Mouse (Mus musculus) macrophage (primary cell): ENCODE results near the gene Olfr1289. TPM values are rescaled to one million over a fixed set of nuclear protein-coding genes. Genes with fewer than 3 reads are reported as not detected.

Experiments used
- H3K27ac ChIP-seq: fragments of 350-480 bp; formaldehyde crosslinking; 2 replicates; pipeline ENCODE4 v1.9.0; 2021
- H3K36me3 ChIP-seq: fragments of 350-480 bp; formaldehyde crosslinking; 2 replicates; pipeline ENCODE4 v1.9.0; 2021; ENCODE audit errors: inconsistent target
- H3K4me3 ChIP-seq: fragments of 350-480 bp; formaldehyde crosslinking; 2 replicates; pipeline ENCODE4 v1.9.0; 2021; ENCODE audit errors: inconsistent target
- H3K79me2 ChIP-seq: fragments of 350-480 bp; formaldehyde crosslinking; 2 replicates; pipeline ENCODE4 v1.9.0; 2021; ENCODE audit errors: inconsistent target
- WGBS: methylation state at CpG from one replicate; pipeline ENCODE4 v1.1.7; 2026; ENCODE audit warnings: inconsistent platforms; ENCODE audit not compliant: missing documents; 5-methylcytosine and 5-hydroxymethylcytosine counted together
- polyA plus RNA-seq: library from polyadenylated mRNA; stranded (reverse); fragments of 250-400 nt; gene quantifications from 3 replicates; pipeline ENCODE4 v1.2.4, GENCODE M21; 2018; ENCODE audit warnings: inconsistent platforms
- total RNA-seq, 78 experiments: library from RNA; depleted of rRNA; stranded (reverse); fragments of 250-400 nt; gene quantifications; 1 replicate in 9 of 78; 2 replicates in 24 of 78; 3 replicates in 43 of 78; 4 replicates in 2 of 78; pipeline ENCODE4 v1.2.4; 2018; ENCODE audit warnings: inconsistent platforms in 56 of 78

Olfr1289 gene
- total RNA-seq (2018; cell fraction: chromatin; rRNA removed), result not detected
- total RNA-seq (2018; cell fraction: cytosol; rRNA removed), result not detected
- not detected for total RNA-seq (2018; cell fraction: nucleus; rRNA removed)
- polyA plus RNA-seq, result not detected in 3 replicates

- WGBS, result 71% methylated on average over 1 of the region's 1 CpGs
- Histone ChIP-seq H3K79me2 (no peaks in the 10 kb centered on the region), H3K4me3 (no peak within 1 kb of the TSS), H3K36me3 (no peaks in the 10 kb centered on the region), H3K27ac (no peak within 1 kb of the TSS)
Measured at GRCm38 (mm10) chr2:111480519-111480918, at the start of gene Olfr1289. Gene Olfr1289 (plus strand): TSS chr2:111480819.

GRCm38 (mm10) chr2:111448842-111449241 lies 31.8 kb upstream of the Olfr1289 start, which contains the start of gene Olfr1287:
Gene Olfr1287 (plus strand): TSS chr2:111449142.
- Histone ChIP-seq H3K4me3 (no peak within 1 kb of the TSS), H3K79me2 (no peaks in the 10 kb centered on the region), H3K36me3 (no peaks in the 10 kb centered on the region), H3K27ac (no peak within 1 kb of the TSS)
- 90% methylated on average over 1 of the region's 1 CpGs for WGBS

- WGBS, result 100% methylated on average over 1 of the region's 1 CpGs
- no peak within 1 kb of the TSS for H3K27ac ChIP-seq
- no peaks in the 10 kb centered on the region for H3K36me3 ChIP-seq
- H3K4me3 ChIP-seq, result no peak within 1 kb of the TSS
- H3K79me2 ChIP-seq, result no peaks in the 10 kb centered on the region
Measured at GRCm38 (mm10) chr2:111473801-111474200, 6.8 kb upstream of the Olfr1289 start, which contains the start of gene Olfr1288. Gene Olfr1288 (plus strand): TSS chr2:111474101.

- no peaks in the 10 kb centered on the region for H3K36me3 ChIP-seq
- no peak within 1 kb of the TSS for H3K27ac ChIP-seq
- H3K79me2 ChIP-seq, result no peaks in the 10 kb centered on the region
- 72% methylated on average over 5 of the region's 5 CpGs for WGBS
- no peak within 1 kb of the TSS for H3K4me3 ChIP-seq
Measured at GRCm38 (mm10) chr2:111493729-111494128, 13.1 kb downstream of the Olfr1289 start, which contains the start of gene Olfr1290. Gene Olfr1290 (minus strand): TSS chr2:111493829.

GRCm38 (mm10) chr2:111496880-111497279 lies 16.3 kb downstream of the Olfr1289 start, which contains the start of gene Olfr1291-ps1:
Gene Olfr1291-ps1 (plus strand): TSS chr2:111497180.
- Histone ChIP-seq H3K36me3 (no peaks in the 10 kb centered on the region), H3K27ac (no peak within 1 kb of the TSS), H3K4me3 (no peak within 1 kb of the TSS), H3K79me2 (no peaks in the 10 kb centered on the region)
- WGBS, result 82% methylated on average over 3 of the region's 3 CpGs

- no peaks in the 10 kb centered on the region for H3K36me3 ChIP-seq
- no peaks in the 10 kb centered on the region for H3K79me2 ChIP-seq
- H3K27ac ChIP-seq, result no peak overlapping the region
- 87% methylated on average over 10 of the region's 10 CpGs for WGBS
- H3K4me3 ChIP-seq, result no peak overlapping the region
Measured at GRCm38 (mm10) chr2:111517451-111517850, 36.8 kb downstream of the Olfr1289 start.

- H3K79me2 ChIP-seq, result no peaks in the 10 kb centered on the region
- H3K27ac ChIP-seq, result no peak within 1 kb of the TSS
- H3K36me3 ChIP-seq, result no peaks in the 10 kb centered on the region
- no peak within 1 kb of the TSS for H3K4me3 ChIP-seq
- WGBS, result 80% methylated on average over 1 of the region's 1 CpGs
Measured at GRCm38 (mm10) chr2:111524903-111525302, 44.3 kb downstream of the Olfr1289 start, which contains the start of gene Olfr1293-ps. Gene Olfr1293-ps (plus strand): TSS chr2:111525203.

Other genes starting within 250 kb of the Olfr1289 start
- gene Olfr1275, start 245.5 kb upstream of the Olfr1289 start, polyA plus RNA-seq, result not detected in 3 replicates
- not detected in 3 replicates for gene Olfr1276, start 226.3 kb upstream of the Olfr1289 start, polyA plus RNA-seq
- gene Olfr1277, start 206.7 kb upstream of the Olfr1289 start, polyA plus RNA-seq, result not detected in 3 replicates
- not detected in 3 replicates for gene Olfr1278, start 190.7 kb upstream of the Olfr1289 start, polyA plus RNA-seq
- gene Olfr1279, start 180.2 kb upstream of the Olfr1289 start, polyA plus RNA-seq, result not detected in 3 replicates
- gene Olfr1280, start 166.8 kb upstream of the Olfr1289 start, polyA plus RNA-seq, result not detected in 3 replicates
- gene Olfr1281, start 154.3 kb upstream of the Olfr1289 start, polyA plus RNA-seq, result not detected in 3 replicates
- gene Olfr1282, start 144.7 kb upstream of the Olfr1289 start, polyA plus RNA-seq, result not detected in 3 replicates
- not detected in 3 replicates for gene Olfr1283, start 114.0 kb upstream of the Olfr1289 start, polyA plus RNA-seq
- not detected in 3 replicates for gene Olfr1284, start 105.3 kb upstream of the Olfr1289 start, polyA plus RNA-seq
- gene Olfr1286, start 57.7 kb upstream of the Olfr1289 start, polyA plus RNA-seq, result not detected in 3 replicates
- not detected in 3 replicates for gene Olfr1287, start 31.7 kb upstream of the Olfr1289 start, polyA plus RNA-seq
- gene Olfr1288, start 6.7 kb upstream of the Olfr1289 start, polyA plus RNA-seq, result not detected in 3 replicates
- not detected in 3 replicates for gene Olfr1290, start 13.0 kb downstream of the Olfr1289 start, polyA plus RNA-seq
- gene Olfr1291-ps1, start 16.4 kb downstream of the Olfr1289 start, polyA plus RNA-seq, result not detected in 3 replicates
- gene Olfr1293-ps, start 44.4 kb downstream of the Olfr1289 start, polyA plus RNA-seq, result not detected in 3 replicates
- gene Olfr1294, start 59.5 kb downstream of the Olfr1289 start, polyA plus RNA-seq, result not detected in 3 replicates
- not detected in 3 replicates for gene Olfr1295, start 88.9 kb downstream of the Olfr1289 start, polyA plus RNA-seq
- gene Olfr1297, start 145.7 kb downstream of the Olfr1289 start, polyA plus RNA-seq, result not detected in 3 replicates
- not detected in 3 replicates for gene Olfr1298, start 168.4 kb downstream of the Olfr1289 start, polyA plus RNA-seq
- not detected in 3 replicates for gene Olfr1299, start 180.6 kb downstream of the Olfr1289 start, polyA plus RNA-seq